Mouse (Mus musculus) kidney, postnatal 0 days (tissue): ENCODE measurements around the gene Dmac2. TPM values are rescaled to one million over a fixed set of nuclear protein-coding genes. Genes with fewer than 3 reads are reported as not detected.
A peak's percentile ranks its signal among the peaks of the same experiment; 100 is the strongest.

Source experiments
- ATAC-seq: fragments of 200-750 bp; cut with Nextera tagmentation; replicated peaks from 2 replicates; pipeline ENCODE4 v1.8.0; 2017; ENCODE audit warnings: low read depth, moderate number of reproducible peaks, moderate TSS enrichment, moderate library complexity; ENCODE audit not compliant: low FRiP score
- DNase-seq: peaks from one replicate; pipeline ENCODE4 v3.0.0-alpha.2; 2016; ENCODE audit warnings: low spot score
- H3K27ac ChIP-seq: fragments of 300-500 bp; sonication (generic); 2 replicates; pipeline ENCODE4 v1.5.1; 2014; ENCODE audit warnings: mild to moderate bottlenecking
- H3K27me3 ChIP-seq: fragments of 300-500 bp; sonication (generic); 2 replicates; pipeline ENCODE4 v1.6.1; 2014; ENCODE audit warnings: low read length, mixed read lengths; ENCODE audit not compliant: insufficient read depth
- H3K36me3 ChIP-seq: fragments of 300-500 bp; sonication (generic); 2 replicates; pipeline ENCODE4 v1.6.1; 2014; ENCODE audit warnings: low read length, mixed read lengths; ENCODE audit not compliant: insufficient read depth
- H3K4me1 ChIP-seq: fragments of 300-500 bp; sonication (generic); replicated peaks from 2 replicates; pipeline ENCODE4 v1.6.1; 2014; ENCODE audit warnings: antibody characterized with exemption, low read length, mixed read lengths; ENCODE audit not compliant: insufficient read depth
- H3K4me2 ChIP-seq: fragments of 300-500 bp; sonication (generic); 2 replicates; pipeline ENCODE4 v1.6.1; 2014; ENCODE audit warnings: mild to moderate bottlenecking, low read length, moderate library complexity, mixed read lengths
- H3K4me3 ChIP-seq: fragments of 300-500 bp; sonication (generic); replicated peaks from 2 replicates; pipeline ENCODE4 v1.5.1; 2014; ENCODE audit warnings: low read depth, low read length
- H3K9ac ChIP-seq: fragments of 300-500 bp; sonication (generic); 2 replicates; pipeline ENCODE4 v1.6.1; 2014; ENCODE audit warnings: low read depth, low read length
- H3K9me3 ChIP-seq: fragments of 300-500 bp; sonication (generic); replicated peaks from 2 replicates; pipeline ENCODE4 v1.6.1; 2016; ENCODE audit warnings: low read length, inconsistent platforms, mixed read lengths
- CTCF ChIP-seq: IDR thresholded peaks from 2 replicates; pipeline ENCODE4 v1.5.1; 2016; ENCODE audit warnings: antibody characterized with exemption, low read depth, mild to moderate bottlenecking, moderate library complexity
- WGBS: fragments of 180-500 bp; shearing (Covaris S2); extraction: QIAGEN DNeasy Blood & Tissue Kit; methylation state at CpG from one replicate; pipeline ENCODE4 v1.1.7; 2014; 5-methylcytosine and 5-hydroxymethylcytosine counted together
- polyA plus RNA-seq: library from polyadenylated mRNA; unstranded; fragments of >200 nt; fragmentation: Nextera tagmentation; extraction: Ambion mirVana; gene quantifications from 2 replicates; pipeline ENCODE4 v1.2.1, GENCODE M21; 2015

Gene Dmac2
- polyA plus RNA-seq, 1 experiment from 2014 or later, result 68.9 TPM

- WGBS, result 15% methylated on average over 10 of the region's 10 CpGs
Measured at GRCm38 (mm10) chr7:25599663-25600062, 19.6 kb upstream of the Dmac2 start.

GRCm38 (mm10) chr7:25600666-25601065 is 18.5 kb upstream of the Dmac2 start:
- ATAC-seq (no peak), DNase-seq (no peak)
- H3K36me3 ChIP-seq, result no peaks in the 10 kb centered on the region
- WGBS, result 84% methylated on average over 11 of the region's 11 CpGs
- no peak overlapping the region for H3K9ac ChIP-seq
- no peaks in the 10 kb centered on the region for H3K9me3 ChIP-seq
- no peak overlapping the region for H3K27ac ChIP-seq
- no peak for TF ChIP-seq CTCF
- no peaks in the 10 kb centered on the region for H3K4me1 ChIP-seq
- no peak overlapping the region for H3K4me2 ChIP-seq
- no peaks in the 10 kb centered on the region for H3K27me3 ChIP-seq
- no peak overlapping the region for H3K4me3 ChIP-seq

More at GRCm38 (mm10) chr7:25599663-25600062, 19.6 kb upstream of the Dmac2 start:
- peak; percentile 89 for TF ChIP-seq CTCF
- H3K4me2 ChIP-seq, result no peak overlapping the region
- H3K27ac ChIP-seq, result no peak overlapping the region
- no peaks in the 10 kb centered on the region for H3K27me3 ChIP-seq
- H3K4me1 ChIP-seq, result no peaks in the 10 kb centered on the region
- H3K9me3 ChIP-seq, result no peaks in the 10 kb centered on the region
- no peak overlapping the region for H3K9ac ChIP-seq
- DNase-seq (peak; percentile 91), ATAC-seq (peak; percentile 43; the same call in 1 of the 2 replicates)
- no peaks in the 10 kb centered on the region for H3K36me3 ChIP-seq
- H3K4me3 ChIP-seq, result no peak overlapping the region

- no peak overlapping the region for H3K4me3 ChIP-seq
- TF ChIP-seq CTCF, result no peak
- 91% methylated on average over 16 of the region's 16 CpGs for WGBS
- ATAC-seq (no peak), DNase-seq (no peak)
- no peak overlapping the region for H3K9ac ChIP-seq
- no peak overlapping the region for H3K27ac ChIP-seq
- H3K27me3 ChIP-seq, result no peaks in the 10 kb centered on the region
- no peak overlapping the region for H3K4me2 ChIP-seq
- H3K4me1 ChIP-seq, result no peaks in the 10 kb centered on the region
- H3K9me3 ChIP-seq, result no peaks in the 10 kb centered on the region
- no peaks in the 10 kb centered on the region for H3K36me3 ChIP-seq
Measured at GRCm38 (mm10) chr7:25601346-25601745, 17.9 kb upstream of the Dmac2 start.

GRCm38 (mm10) chr7:25606625-25607063 is 12.6 kb upstream of the Dmac2 start:
- TF ChIP-seq CTCF, result no peak
- H3K36me3 ChIP-seq, result no peaks in the 10 kb centered on the region
- no peaks in the 10 kb centered on the region for H3K4me1 ChIP-seq
- no peaks in the 10 kb centered on the region for H3K9me3 ChIP-seq
- H3K27me3 ChIP-seq, result no peaks in the 10 kb centered on the region
- WGBS, result 82% methylated on average over 4 of the region's 4 CpGs
- no peak overlapping the region for H3K4me2 ChIP-seq
- H3K4me3 ChIP-seq, result no peak overlapping the region
- peak overlapping the region; percentile 2; the same call in 1 of the 2 replicates for H3K27ac ChIP-seq
- no peak for ATAC-seq
- no peak for DNase-seq
- H3K9ac ChIP-seq, result no peak overlapping the region

- ATAC-seq (peak; percentile 86), DNase-seq (no peak)
- H3K27ac ChIP-seq, result peak overlapping the region; percentile 2; the same call in 1 of the 2 replicates
- H3K9me3 ChIP-seq, result no peaks in the 10 kb centered on the region
- H3K27me3 ChIP-seq, result no peaks in the 10 kb centered on the region
- no peak overlapping the region for H3K4me2 ChIP-seq
- H3K36me3 ChIP-seq, result no peaks in the 10 kb centered on the region
- H3K9ac ChIP-seq, result no peak overlapping the region
- no peaks in the 10 kb centered on the region for H3K4me1 ChIP-seq
- 72% methylated on average over 2 of the region's 2 CpGs for WGBS
- no peak overlapping the region for H3K4me3 ChIP-seq
- no peak for TF ChIP-seq CTCF
Measured at GRCm38 (mm10) chr7:25607196-25607595, 12.0 kb upstream of the Dmac2 start.

GRCm38 (mm10) chr7:25610056-25610455 is 9.2 kb upstream of the Dmac2 start:
- DNase-seq (no peak), ATAC-seq (no peak)
- Histone ChIP-seq H3K27ac (no peak overlapping the region), H3K36me3 (no peaks in the 10 kb centered on the region), H3K27me3 (no peaks in the 10 kb centered on the region), H3K4me3 (no peak overlapping the region), H3K9me3 (no peaks in the 10 kb centered on the region), H3K4me2 (no peak overlapping the region), H3K4me1 (no peaks in the 10 kb centered on the region), H3K9ac (no peak overlapping the region)
- TF ChIP-seq CTCF, result no peak
- 34% methylated on average over 6 of the region's 6 CpGs for WGBS

GRCm38 (mm10) chr7:25611501-25611900 is 7.7 kb upstream of the Dmac2 start:
- Histone ChIP-seq H3K36me3 (no peaks in the 10 kb centered on the region), H3K27ac (no peak overlapping the region), H3K9ac (no peak overlapping the region), H3K27me3 (no peaks in the 10 kb centered on the region), H3K9me3 (no peaks in the 10 kb centered on the region), H3K4me1 (no peaks in the 10 kb centered on the region), H3K4me3 (no peak overlapping the region), H3K4me2 (no peak overlapping the region)
- no peak for TF ChIP-seq CTCF
- no peak for ATAC-seq
- WGBS, result 63% methylated on average over 7 of the region's 7 CpGs
- DNase-seq, result no peak
